Mouse (Mus musculus): ENCODE results near the gene Cort. TPM values are rescaled to one million over a fixed set of nuclear protein-coding genes. Genes with fewer than 3 reads are reported as not detected.

The Cort gene
- polyA plus RNA-seq, 1 experiment from 2014 or later: 0.49 TPM

GRCm38 (mm10) chr4:149166957-149167611, 40.5 kb upstream of the Cort start:
- Histone ChIP-seq H3K9me3 (ENCODE audit: control insufficient read depth, low read length) (no peaks in the 10 kb centered on the region), H3K4me1 (replicated peaks; ENCODE audit: control insufficient read depth, insufficient read depth, low read length) (no peaks in the 10 kb centered on the region; the same call in 1 of the 2 replicates), H3K27ac (ENCODE audit: low read depth, low read length) (no peak overlapping the region; the same call in 1 of the 2 replicates), H3K27me3 (ENCODE audit: control insufficient read depth, insufficient read depth, low read length) (no peaks in the 10 kb centered on the region), H3K4me2 (ENCODE audit: low read depth, low read length, severe bottlenecking) (peak overlapping the region; percentile 92), H3K9ac (ENCODE audit: low read length) (peak overlapping the region; percentile 66), H3K36me3 (ENCODE audit: control insufficient read depth, insufficient read depth, low read length) (no peaks in the 10 kb centered on the region), H3K4me3 (ENCODE audit: low read depth, low read length) (peak overlapping the region; percentile 52)
- DNase-seq (ENCODE audit: low spot score) (no peak), ATAC-seq (replicated peaks; ENCODE audit: low FRiP score) (peak; percentile 57)
- 2% methylated on average over 27 of the region's 27 CpGs for WGBS

GRCm38 (mm10) chr4:149166215-149166946, 39.8 kb upstream of the Cort start, which contains the start of gene Pgd:
Gene Pgd (minus strand): TSS chr4:149166771.
- Histone ChIP-seq H3K9me3 (ENCODE audit: control insufficient read depth, low read length) (no peaks in the 10 kb centered on the region), H3K4me2 (ENCODE audit: low read depth, low read length, severe bottlenecking) (peak within 1 kb of the TSS; percentile 92), H3K27ac (ENCODE audit: low read depth, low read length) (no peak within 1 kb of the TSS; the same call in 1 of the 2 replicates), H3K4me3 (ENCODE audit: low read depth, low read length) (peak within 1 kb of the TSS; percentile 52), H3K4me1 (replicated peaks; ENCODE audit: control insufficient read depth, insufficient read depth, low read length) (no peaks in the 10 kb centered on the region; the same call in 1 of the 2 replicates), H3K36me3 (ENCODE audit: control insufficient read depth, insufficient read depth, low read length) (no peaks in the 10 kb centered on the region; the same call in 1 of the 2 replicates), H3K9ac (ENCODE audit: low read length) (peak within 1 kb of the TSS; percentile 68), H3K27me3 (ENCODE audit: control insufficient read depth, insufficient read depth, low read length) (no peaks in the 10 kb centered on the region)
- WGBS: under 1% methylated on average over 59 of the region's 59 CpGs
- ATAC-seq (replicated peaks; ENCODE audit: low FRiP score) (peak; percentile 100), DNase-seq (ENCODE audit: low spot score) (peak; percentile 98)

GRCm38 (mm10) chr4:149164150-149164549, 37.6 kb upstream of the Cort start:
- Histone ChIP-seq H3K4me3 (ENCODE audit: low read depth, low read length) (no peak overlapping the region), H3K4me2 (ENCODE audit: low read depth, low read length, severe bottlenecking) (no peak overlapping the region), H3K9me3 (ENCODE audit: control insufficient read depth, low read length) (no peaks in the 10 kb centered on the region), H3K36me3 (ENCODE audit: control insufficient read depth, insufficient read depth, low read length) (peaks cover 6% of the 10 kb centered on the region), H3K4me1 (replicated peaks; ENCODE audit: control insufficient read depth, insufficient read depth, low read length) (no peaks in the 10 kb centered on the region; the same call in 1 of the 2 replicates), H3K27me3 (ENCODE audit: control insufficient read depth, insufficient read depth, low read length) (no peaks in the 10 kb centered on the region), H3K27ac (ENCODE audit: low read depth, low read length) (no peak overlapping the region), H3K9ac (ENCODE audit: low read length) (no peak overlapping the region)
- DNase-seq (ENCODE audit: low spot score): no peak
- WGBS: 73% methylated on average over 5 of the region's 5 CpGs
- ATAC-seq (replicated peaks; ENCODE audit: low FRiP score): no peak

- ATAC-seq (replicated peaks; ENCODE audit: low FRiP score): no peak
- H3K4me3 ChIP-seq (ENCODE audit: low read depth, low read length): no peak overlapping the region
- no peak overlapping the region for H3K4me2 ChIP-seq (ENCODE audit: low read depth, low read length, severe bottlenecking)
- no peaks in the 10 kb centered on the region for H3K9me3 ChIP-seq (ENCODE audit: control insufficient read depth, low read length)
- whole genome bisulfite sequencing: 86% methylated on average over 1 of the region's 1 CpGs
- peaks cover 6% of the 10 kb centered on the region for H3K36me3 ChIP-seq (ENCODE audit: control insufficient read depth, insufficient read depth, low read length)
- no peaks in the 10 kb centered on the region for H3K27me3 ChIP-seq (ENCODE audit: control insufficient read depth, insufficient read depth, low read length)
- no peak overlapping the region for H3K27ac ChIP-seq (ENCODE audit: low read depth, low read length)
- no peak overlapping the region for H3K9ac ChIP-seq (ENCODE audit: low read length)
- DNase-seq (ENCODE audit: low spot score): no peak
- no peaks in the 10 kb centered on the region; the same call in 1 of the 2 replicates for H3K4me1 ChIP-seq (replicated peaks; ENCODE audit: control insufficient read depth, insufficient read depth, low read length)
Measured at GRCm38 (mm10) chr4:149163196-149163595, 36.6 kb upstream of the Cort start.

- WGBS: 94% methylated on average over 6 of the region's 6 CpGs
- ATAC-seq (replicated peaks; ENCODE audit: low FRiP score) (no peak), DNase-seq (ENCODE audit: low spot score) (no peak)
- Histone ChIP-seq H3K4me2 (ENCODE audit: low read depth, low read length, severe bottlenecking) (no peak overlapping the region), H3K4me1 (replicated peaks; ENCODE audit: control insufficient read depth, insufficient read depth, low read length) (no peaks in the 10 kb centered on the region; the same call in 1 of the 2 replicates), H3K9me3 (ENCODE audit: control insufficient read depth, low read length) (no peaks in the 10 kb centered on the region), H3K27me3 (ENCODE audit: control insufficient read depth, insufficient read depth, low read length) (no peaks in the 10 kb centered on the region), H3K9ac (ENCODE audit: low read length) (no peak overlapping the region), H3K27ac (ENCODE audit: low read depth, low read length) (no peak overlapping the region), H3K36me3 (ENCODE audit: control insufficient read depth, insufficient read depth, low read length) (peaks cover 6% of the 10 kb centered on the region), H3K4me3 (ENCODE audit: low read depth, low read length) (no peak overlapping the region)
Measured at GRCm38 (mm10) chr4:149161166-149161565, 34.6 kb upstream of the Cort start.

- ATAC-seq (replicated peaks; ENCODE audit: low FRiP score): no peak
- Histone ChIP-seq H3K27me3 (ENCODE audit: control insufficient read depth, insufficient read depth, low read length) (no peaks in the 10 kb centered on the region), H3K27ac (ENCODE audit: low read depth, low read length) (no peak overlapping the region), H3K4me1 (replicated peaks; ENCODE audit: control insufficient read depth, insufficient read depth, low read length) (no peaks in the 10 kb centered on the region), H3K36me3 (ENCODE audit: control insufficient read depth, insufficient read depth, low read length) (peaks cover 17% of the 10 kb centered on the region), H3K9me3 (ENCODE audit: control insufficient read depth, low read length) (no peaks in the 10 kb centered on the region), H3K9ac (ENCODE audit: low read length) (no peak overlapping the region), H3K4me2 (ENCODE audit: low read depth, low read length, severe bottlenecking) (no peak overlapping the region), H3K4me3 (ENCODE audit: low read depth, low read length) (no peak overlapping the region)
- WGBS: 93% methylated on average over 13 of the region's 13 CpGs
- DNase-seq (ENCODE audit: low spot score): no peak
Measured at GRCm38 (mm10) chr4:149159891-149160290, 33.3 kb upstream of the Cort start.

GRCm38 (mm10) chr4:149159203-149159602, 32.6 kb upstream of the Cort start:
- ATAC-seq (replicated peaks; ENCODE audit: low FRiP score) (no peak), DNase-seq (ENCODE audit: low spot score) (no peak)
- H3K4me3 ChIP-seq (ENCODE audit: low read depth, low read length): no peak overlapping the region
- WGBS: 90% methylated on average over 2 of the region's 2 CpGs
- H3K36me3 ChIP-seq (ENCODE audit: control insufficient read depth, insufficient read depth, low read length): peaks cover 20% of the 10 kb centered on the region
- no peak overlapping the region for H3K27ac ChIP-seq (ENCODE audit: low read depth, low read length)
- H3K27me3 ChIP-seq (ENCODE audit: control insufficient read depth, insufficient read depth, low read length): no peaks in the 10 kb centered on the region
- no peaks in the 10 kb centered on the region for H3K9me3 ChIP-seq (ENCODE audit: control insufficient read depth, low read length)
- no peak overlapping the region for H3K9ac ChIP-seq (ENCODE audit: low read length)
- no peak overlapping the region for H3K4me2 ChIP-seq (ENCODE audit: low read depth, low read length, severe bottlenecking)
- H3K4me1 ChIP-seq (replicated peaks; ENCODE audit: control insufficient read depth, insufficient read depth, low read length): no peaks in the 10 kb centered on the region

GRCm38 (mm10) chr4:149157415-149157973, 30.9 kb upstream of the Cort start:
- H3K27me3 ChIP-seq (ENCODE audit: control insufficient read depth, insufficient read depth, low read length): no peaks in the 10 kb centered on the region
- ATAC-seq (replicated peaks; ENCODE audit: low FRiP score): no peak
- H3K9me3 ChIP-seq (ENCODE audit: control insufficient read depth, low read length): no peaks in the 10 kb centered on the region
- H3K36me3 ChIP-seq (ENCODE audit: control insufficient read depth, insufficient read depth, low read length): peaks cover 24% of the 10 kb centered on the region
- WGBS: 94% methylated on average over 8 of the region's 8 CpGs
- no peak overlapping the region for H3K27ac ChIP-seq (ENCODE audit: low read depth, low read length)
- H3K9ac ChIP-seq (ENCODE audit: low read length): no peak overlapping the region
- H3K4me3 ChIP-seq (ENCODE audit: low read depth, low read length): no peak overlapping the region
- H3K4me1 ChIP-seq (replicated peaks; ENCODE audit: control insufficient read depth, insufficient read depth, low read length): no peaks in the 10 kb centered on the region
- no peak for DNase-seq (ENCODE audit: low spot score)
- no peak overlapping the region for H3K4me2 ChIP-seq (ENCODE audit: low read depth, low read length, severe bottlenecking)

Data from forebrain, embryonic 11.5 days (tissue).